Mouse (Mus musculus) ES-CJ7 (cell line): ENCODE data around the gene Mmp27.

Source experiments
- DNase-seq: peaks from one replicate; pipeline ENCODE4 v3.0.0; 2011; ENCODE audit warnings: low read depth, low spot score

Mmp27 gene

DNA sequence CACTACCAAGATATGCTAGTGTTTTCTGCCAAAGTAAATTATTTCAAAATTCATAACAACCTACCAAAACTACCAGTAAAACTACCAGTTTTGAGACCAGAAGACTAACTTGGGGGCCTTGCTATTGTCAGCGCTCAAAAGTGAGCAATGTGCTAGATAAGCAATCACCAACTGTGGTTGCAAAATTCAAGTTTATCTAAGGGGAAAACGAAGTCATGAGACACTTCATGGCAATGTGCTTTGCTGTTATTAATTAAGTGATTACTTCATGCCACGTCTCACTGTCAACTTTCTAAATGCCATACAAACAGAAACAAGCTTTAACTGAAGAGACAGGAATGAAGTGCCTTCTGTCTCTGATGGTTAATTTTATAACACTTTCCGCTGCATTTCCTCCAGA, at the start of gene Mmp27:
TSS of gene Mmp27 (plus strand) at position 235 of the 400 bp plus-strand sequence.
- no peak for DNase-seq

GRCm38 (mm10) chr9:7526255-7526940, 44.8 kb upstream of the Mmp27 start:
- no peak for DNase-seq

DNA sequence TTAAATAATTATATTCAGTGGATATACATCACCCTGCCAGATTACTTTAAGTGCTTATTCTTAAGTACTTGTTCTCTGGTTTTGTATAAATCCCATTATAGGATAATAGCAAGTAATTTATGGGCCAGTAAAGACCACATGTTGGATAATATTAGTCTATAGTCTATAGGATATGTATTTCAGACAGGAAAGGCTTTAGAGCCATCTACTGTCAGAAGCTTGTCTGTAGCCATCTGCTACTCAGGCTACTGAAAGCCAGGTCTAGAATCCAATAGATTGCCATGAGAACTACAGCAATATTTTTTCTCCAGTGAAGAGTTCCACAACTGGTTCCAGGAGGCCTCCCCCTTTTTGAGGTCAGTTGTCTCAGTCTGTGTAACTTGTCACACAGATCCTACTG, 28.4 kb upstream of the Mmp27 start:
- no peak for DNase-seq

DNA sequence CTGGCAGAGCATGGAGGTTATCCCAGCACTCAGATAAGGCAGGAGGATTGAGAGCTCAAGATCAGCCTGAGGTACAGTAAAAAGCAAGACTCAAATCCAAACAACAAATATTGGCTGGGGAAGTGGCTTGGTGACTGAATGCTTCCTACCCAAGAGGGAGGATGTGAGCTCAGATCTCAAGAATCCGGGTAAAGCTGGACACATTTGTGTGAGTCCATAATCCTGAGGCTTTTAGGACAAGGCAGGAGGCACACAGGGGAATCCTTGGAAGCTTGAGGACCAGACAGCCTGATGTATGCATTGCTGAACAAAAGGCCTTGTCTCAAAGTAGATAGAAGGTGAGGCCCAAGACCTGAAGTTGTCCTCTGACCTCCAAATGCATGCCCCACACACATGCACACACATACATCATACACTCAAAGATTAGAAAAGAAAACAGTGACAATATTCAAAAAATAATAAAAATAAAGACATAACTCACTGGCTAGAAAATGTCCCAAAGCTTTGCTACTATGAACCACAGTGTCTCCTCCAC, 26.2 kb upstream of the Mmp27 start:
- no peak for DNase-seq

DNA sequence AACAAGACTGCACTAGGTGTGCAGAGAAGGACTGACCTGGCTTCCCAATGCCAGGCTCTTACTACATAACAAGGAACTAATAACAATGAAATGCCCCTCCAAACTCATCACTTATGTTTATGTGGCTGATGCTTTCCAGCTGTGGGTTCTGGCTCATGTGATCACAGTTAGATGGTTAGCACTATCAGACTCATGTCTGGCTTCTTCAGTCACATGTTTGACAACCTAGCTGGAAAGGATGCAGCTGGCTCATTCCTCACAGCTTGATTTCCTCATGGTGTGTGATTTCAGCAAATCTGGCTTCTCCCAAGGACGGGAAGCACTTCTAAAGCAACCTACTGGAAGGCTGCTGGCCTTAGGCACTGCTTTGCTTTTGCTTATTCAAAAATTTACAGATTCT, 25.7 kb upstream of the Mmp27 start:
- no peak for DNase-seq

DNA sequence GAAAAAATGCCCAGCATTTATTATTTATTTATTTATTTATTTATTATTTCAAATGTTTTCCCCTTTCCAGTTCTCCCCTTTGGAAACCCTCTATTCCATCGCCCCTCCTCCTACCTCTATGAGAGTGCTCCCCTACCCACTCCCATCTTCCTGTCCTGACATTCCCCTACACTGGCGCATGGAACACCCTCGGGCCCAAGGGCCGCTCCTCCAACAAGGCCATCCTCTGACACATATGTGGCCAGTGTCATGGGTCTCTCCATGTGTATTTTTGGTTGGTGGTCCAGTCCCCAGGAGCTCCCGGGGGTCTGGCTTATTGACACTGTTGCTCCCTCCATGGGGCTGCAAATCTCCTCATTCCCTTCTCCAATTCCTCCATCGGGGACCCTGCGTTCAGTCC, 25.3 kb upstream of the Mmp27 start:
- no peak for DNase-seq

DNA sequence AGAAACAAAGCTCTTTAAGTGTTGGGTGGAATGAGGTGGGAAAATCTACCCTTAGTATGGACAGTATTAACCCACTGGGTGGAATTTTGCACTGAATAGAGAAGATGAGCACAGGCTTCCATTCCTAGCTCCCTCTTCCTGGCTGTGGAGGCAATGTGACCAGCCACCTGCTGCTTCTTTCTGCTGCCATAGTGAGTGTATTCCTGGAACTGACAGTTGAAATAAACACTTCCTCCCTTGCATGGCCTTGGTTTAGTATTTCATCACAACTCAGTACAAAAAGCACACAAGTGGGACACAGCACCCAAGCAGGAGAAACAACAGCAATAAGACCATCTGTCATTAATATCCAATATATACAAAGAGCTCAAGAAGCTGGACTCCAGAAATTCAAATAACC, 19.3 kb upstream of the Mmp27 start:
- DNase-seq = no peak

GRCm38 (mm10) chr9:7553536-7553935, 17.7 kb upstream of the Mmp27 start:
- DNase-seq = no peak

DNA sequence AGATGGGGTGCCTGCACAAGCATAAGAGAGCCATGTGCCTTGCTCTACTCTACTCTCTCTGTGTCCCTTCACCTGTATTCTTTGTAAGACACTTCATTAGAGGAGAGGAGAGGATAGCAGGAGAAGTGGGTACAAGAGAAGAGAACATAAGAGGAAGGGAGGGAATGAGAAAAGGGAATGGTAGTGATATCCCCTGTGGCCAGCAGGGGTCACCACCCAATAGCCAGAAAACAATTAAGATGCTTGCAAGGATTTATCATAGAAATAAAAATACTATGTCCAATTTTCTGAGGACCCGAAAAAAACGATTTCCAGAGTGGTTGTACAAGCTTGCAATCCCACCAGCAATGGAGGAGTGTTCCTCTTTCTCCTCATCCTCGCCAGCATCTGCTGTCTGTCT, 16.8 kb upstream of the Mmp27 start:
- DNase-seq = peak; percentile 14

GRCm38 (mm10) chr9:7558221-7559017, 12.8 kb upstream of the Mmp27 start, which contains the start of gene Mmp8:
Gene Mmp8, plus strand, starts transcription at chr9:7558456.
- DNase-seq = no peak

- no peak for DNase-seq
These were observed 11.2 kb upstream of the Mmp27 start for GRCm38 (mm10) chr9:7560026-7560425.

DNA sequence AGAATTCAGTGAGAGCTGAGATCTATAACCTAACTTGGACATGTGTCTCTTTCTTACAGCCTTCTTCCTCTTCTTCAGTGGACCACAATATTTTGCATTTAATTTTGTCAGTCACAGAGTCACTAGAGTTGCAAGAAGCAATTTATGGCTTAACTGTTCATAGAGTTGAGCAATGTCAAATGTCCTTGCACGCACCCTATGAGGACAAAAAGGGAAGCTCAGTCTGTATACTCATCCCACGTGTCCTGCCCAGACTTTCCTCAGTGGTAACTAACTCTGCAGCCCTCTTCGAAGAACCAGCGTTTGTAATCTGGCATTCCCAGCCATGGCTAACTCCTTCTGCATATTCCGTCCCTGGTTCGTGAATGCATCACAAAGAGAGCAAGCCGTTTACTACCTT, 3.8 kb upstream of the Mmp27 start:
- DNase-seq = no peak

- no peak for DNase-seq
These were observed 3.3 kb upstream of the Mmp27 start for GRCm38 (mm10) chr9:7567923-7568322.

DNA sequence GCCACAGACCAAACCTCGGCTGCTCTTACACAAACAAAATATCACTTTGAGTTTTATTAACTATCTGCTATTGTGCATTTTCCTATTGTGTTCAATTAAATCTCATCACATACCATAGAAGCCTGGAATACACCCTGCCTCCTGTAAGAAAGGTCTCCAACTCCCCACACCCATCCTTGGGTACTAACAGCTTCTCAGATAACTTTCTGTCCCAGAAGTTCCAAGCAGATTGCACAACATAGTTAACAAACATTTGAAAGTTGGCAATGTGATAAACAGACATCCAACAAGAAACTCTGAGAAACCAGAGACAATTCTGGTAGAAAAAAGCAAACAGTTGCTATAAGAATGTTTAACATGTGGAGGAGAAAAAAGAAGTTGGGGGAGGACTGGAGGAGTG, 711 bp upstream of the Mmp27 start:
- no peak for DNase-seq

DNA sequence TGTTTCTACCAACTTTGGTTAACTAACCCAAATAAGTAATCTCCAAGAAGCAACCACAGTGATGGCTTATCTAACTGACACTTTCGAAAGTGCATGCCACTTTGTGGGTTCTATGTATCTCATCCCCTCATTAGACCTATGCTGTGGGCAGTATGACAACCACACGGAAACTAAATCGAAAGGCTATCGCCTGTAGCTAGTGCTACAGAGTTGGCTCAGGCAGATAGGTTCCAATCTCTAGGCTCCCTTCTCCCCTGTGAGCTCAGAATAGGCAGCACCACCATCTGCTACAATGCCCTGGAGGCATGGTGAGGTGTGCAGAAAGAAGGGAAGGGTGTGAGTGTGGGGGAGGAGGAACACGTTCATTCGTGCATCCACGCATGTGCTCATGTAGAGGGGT, 992 bp downstream of the Mmp27 start:
- DNase-seq = no peak

GRCm38 (mm10) chr9:7572663-7573308, 1.6 kb downstream of the Mmp27 start:
- no peak for DNase-seq

DNA sequence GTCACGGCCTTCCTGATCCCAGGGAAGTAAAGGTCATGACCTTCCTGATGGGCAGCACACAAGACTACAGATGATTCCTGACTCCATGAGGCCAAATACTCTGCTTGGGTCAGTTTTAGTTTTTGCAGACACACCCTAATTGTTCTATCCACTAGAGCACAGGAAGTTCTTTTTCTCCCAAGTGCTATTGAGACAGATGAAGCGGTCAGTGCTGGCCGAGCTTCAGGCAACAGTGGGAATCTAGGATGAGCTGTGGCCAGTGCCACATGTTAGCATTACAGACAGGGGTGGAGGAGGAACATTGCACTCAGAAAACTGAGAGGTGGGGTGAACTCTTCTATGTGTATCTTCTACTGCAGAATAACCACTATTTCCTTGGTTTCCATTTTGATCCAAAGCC, 4.3 kb downstream of the Mmp27 start:
- DNase-seq = no peak

DNA sequence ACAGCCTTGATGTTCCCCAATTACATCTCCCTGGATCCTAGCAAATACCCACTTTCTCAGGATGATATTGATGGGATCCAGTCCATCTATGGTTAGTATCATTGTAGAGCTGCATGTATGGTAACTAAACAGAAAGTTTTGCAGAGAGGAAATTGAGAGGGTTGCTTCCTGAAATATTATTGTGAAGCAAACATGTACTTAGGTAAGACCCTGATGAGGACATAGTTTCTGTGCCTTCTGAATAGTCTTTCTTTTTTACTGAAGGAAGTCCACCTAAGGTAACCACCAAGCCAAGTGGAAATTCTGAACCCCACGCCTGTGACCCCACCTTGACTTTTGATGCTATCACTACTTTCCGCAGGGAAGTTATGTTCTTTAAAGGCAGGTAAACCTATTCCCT, 6.2 kb downstream of the Mmp27 start:
- DNase-seq = no peak

GRCm38 (mm10) chr9:7590063-7590462, 18.9 kb downstream of the Mmp27 start:
- DNase-seq = no peak

DNA sequence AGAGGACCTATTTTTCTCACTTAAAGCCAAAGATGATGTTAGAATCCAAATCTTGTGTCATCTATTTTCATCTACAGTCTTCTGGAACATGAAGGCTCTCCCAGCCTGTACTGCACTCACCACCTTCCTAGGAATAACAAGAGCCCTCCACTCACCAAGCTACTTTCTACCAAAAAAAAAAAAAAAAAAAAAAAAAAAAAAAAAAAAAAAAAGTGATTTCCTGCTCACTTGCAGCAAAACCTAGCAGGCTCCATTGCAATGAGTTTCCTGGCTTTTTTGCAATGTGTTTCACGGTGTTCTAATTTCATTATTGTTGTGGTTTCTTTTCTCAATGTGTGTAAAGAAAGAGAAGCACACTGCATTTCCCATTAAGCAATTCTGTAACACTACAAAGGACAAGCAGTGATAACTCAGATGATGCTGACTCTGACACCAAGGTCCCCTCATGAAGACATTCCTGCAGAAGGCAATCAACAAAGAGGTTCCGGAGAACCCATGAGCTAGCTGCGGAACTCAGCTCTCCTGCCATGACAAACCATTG, 22.1 kb downstream of the Mmp27 start:
- no peak for DNase-seq

GRCm38 (mm10) chr9:7594816-7595540, 23.8 kb downstream of the Mmp27 start:
- DNase-seq = peak; percentile 80
